Mouse (Mus musculus): ENCODE measurements around the gene Tnrc18.
"Not testable (repeated sequence)": the region's sequence is repeated elsewhere in the genome, so short reads cannot be mapped to it uniquely, and the experiment has no call there.

The Tnrc18 gene

DNA sequence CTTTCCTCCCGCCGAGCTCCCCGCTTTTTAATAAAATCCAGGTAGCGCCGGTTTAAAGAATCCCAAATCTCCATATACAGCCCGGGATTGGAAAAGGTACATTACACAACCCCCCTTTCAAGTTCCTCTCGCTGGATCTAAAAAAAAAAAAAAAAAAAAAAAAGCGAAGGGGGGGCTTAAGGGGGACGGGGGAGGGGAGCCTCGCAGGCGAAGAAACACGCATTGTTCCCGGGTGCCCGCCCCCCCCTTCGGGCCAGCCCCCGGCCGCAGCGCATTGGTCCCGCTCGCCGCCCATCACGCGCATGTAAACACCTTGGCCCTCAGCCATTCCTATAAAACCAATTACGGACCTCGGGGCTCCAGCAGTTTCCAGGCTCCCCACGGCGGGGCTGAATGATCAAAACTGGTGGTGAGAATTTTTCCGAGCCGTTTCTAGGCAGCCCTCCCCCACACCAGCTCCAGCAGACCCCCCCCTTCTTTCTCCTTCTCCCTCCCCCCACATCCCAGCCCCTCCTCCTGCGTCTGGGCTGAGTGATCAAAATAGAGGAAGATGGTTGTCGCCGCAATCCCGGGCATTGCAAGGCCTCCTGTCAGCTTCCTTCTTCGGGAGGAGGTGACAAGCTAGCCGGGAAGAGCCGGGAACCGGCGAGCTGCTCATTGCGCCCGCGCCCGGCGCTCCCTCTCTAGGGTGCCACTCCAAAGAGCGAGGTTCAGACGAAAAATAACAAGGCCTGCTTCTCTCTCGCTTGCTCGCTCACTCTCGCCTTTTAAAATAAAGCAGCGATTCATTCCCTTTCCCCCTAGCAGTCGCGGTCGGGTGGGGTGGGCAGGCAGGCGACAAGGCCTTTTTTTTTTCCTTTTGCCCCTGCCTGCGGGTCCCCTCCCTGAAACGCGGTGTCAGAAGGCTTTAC lies at the start of gene Tnrc18:
TSS of gene Tnrc18 (minus strand) at position 139 of the 911 bp plus-strand sequence.
- peak; percentile 99 for DNase-seq (ENCODE audit: low spot score)

DNA sequence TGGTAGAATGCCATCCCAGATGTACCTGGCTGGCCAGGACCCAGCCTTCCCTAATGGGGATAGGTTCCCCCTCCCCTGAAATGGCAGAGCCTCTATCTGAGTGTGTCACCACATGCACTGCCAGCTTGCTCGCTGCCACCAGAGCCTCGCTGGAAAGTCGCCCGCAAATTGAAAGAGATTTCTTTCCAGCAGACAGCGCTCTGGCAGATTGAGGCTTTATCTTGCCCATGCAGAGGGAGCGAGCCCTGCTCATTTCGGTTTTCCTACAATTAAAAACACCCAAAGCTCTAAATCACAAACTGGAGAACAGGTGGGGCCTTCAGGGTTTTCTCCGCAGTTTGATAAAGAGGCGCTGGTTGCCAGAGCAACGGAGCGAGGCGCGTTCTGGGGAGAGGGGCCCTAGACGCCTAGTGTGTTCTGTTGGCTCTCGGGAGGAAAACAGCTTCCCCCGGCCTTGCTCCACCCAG lies 40.3 kb upstream of the Tnrc18 start:
- no peak for DNase-seq (ENCODE audit: low spot score)

GRCm38 (mm10) chr5:142856408-142856807 lies 38.9 kb upstream of the Tnrc18 start:
- no peak for DNase-seq (ENCODE audit: low spot score)

DNA sequence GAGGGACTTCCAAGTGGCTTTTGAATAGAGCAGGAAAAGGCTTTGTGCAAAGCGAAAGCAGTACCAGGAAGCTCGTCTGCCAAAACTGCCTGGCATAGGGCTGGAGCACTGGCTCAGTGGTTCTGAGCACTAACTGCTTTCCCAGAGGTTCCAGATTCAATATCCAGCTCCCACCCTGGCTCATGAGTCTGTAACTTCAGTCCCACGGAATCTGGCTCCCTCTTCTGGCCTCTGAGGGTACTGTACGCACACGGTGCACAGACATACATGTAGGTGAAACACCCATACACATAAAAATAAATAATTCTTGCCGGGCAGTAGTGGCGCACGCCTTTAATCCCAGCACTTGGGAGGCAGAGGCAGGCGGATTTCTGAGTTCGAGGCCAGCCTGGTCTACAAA lies 37.4 kb upstream of the Tnrc18 start:
- peak; percentile 70 for DNase-seq (ENCODE audit: low spot score)

DNA sequence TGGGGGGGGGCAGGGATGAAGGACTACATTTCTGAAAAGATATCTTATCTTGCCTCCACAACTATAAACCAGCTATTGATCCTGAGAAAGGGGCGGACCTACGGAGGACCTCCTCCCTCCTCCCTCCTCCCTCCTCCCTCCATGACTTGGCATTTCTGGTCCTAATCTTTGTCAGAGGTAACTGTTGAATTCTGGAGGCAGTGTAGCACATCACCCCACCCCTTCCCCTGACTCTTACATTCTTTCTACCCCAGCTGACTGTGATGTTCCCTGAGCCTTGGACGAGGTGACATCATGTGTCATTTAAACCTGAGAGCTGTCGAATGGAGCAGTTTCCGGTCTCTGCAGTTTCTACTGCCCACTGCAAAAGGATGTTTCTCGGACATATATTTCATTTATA lies 36.1 kb upstream of the Tnrc18 start:
- no peak for DNase-seq (ENCODE audit: low spot score)

- no peak for DNase-seq (ENCODE audit: low spot score)
These were observed 34.2 kb upstream of the Tnrc18 start for GRCm38 (mm10) chr5:142851681-142852049.

GRCm38 (mm10) chr5:142850916-142851680 lies 33.6 kb upstream of the Tnrc18 start:
- no peak for DNase-seq (ENCODE audit: low spot score)

DNA sequence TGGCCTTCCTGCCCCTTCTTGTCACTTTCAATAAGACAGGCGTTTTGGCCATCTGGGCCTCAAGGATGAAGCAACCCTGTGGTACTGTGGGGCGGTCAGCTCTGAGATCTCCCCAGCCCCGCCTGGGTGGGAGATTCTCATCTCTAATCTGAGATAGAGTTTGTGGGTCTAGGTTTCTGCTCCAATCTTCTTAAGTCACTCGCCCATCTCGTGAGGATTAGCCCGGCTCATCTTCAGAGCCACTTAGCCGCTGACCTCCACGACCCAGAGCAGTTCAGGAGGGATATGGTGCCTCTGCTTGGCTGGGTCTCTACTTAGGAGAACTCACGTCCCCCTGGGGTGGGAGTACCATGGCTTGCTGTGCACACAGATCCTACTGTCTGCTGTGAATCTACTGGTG lies 33.0 kb upstream of the Tnrc18 start:
- DNase-seq (ENCODE audit: low spot score): no peak

GRCm38 (mm10) chr5:142848911-142849310 lies 31.4 kb upstream of the Tnrc18 start:
- DNase-seq (ENCODE audit: low spot score): no peak

GRCm38 (mm10) chr5:142848149-142848548 lies 30.7 kb upstream of the Tnrc18 start:
- no peak for DNase-seq (ENCODE audit: low spot score)

- DNase-seq (ENCODE audit: low spot score): peak; percentile 70
These were observed 27.0 kb upstream of the Tnrc18 start for GRCm38 (mm10) chr5:142844467-142844866.

GRCm38 (mm10) chr5:142842137-142842642 lies 24.7 kb upstream of the Tnrc18 start:
- DNase-seq (ENCODE audit: low spot score): peak; percentile 60

- no peak for DNase-seq (ENCODE audit: low spot score)
These were observed 24.1 kb upstream of the Tnrc18 start for GRCm38 (mm10) chr5:142841372-142842136.

DNA sequence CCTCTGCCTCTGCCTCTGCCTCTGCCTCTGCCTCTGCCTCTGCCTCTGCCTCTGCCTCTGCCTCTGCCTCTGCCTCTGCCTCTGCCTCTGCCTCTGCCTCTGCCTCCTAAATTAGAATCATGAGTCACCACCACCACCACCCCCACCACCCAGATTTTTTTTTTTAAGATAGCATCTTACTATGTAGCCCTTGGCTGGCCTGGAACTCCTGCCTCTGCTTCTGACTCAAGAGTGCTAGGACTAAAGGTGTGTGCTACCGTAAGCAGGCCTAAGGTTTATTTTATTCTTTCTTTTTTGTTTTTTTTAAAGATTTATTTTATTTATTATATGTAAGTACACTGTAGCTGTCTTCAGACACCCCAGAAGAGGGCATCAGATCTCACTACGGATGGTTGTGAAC lies 20.0 kb upstream of the Tnrc18 start:
- DNase-seq (ENCODE audit: low spot score): not testable (repeated sequence)

GRCm38 (mm10) chr5:142836891-142837290 lies 19.4 kb upstream of the Tnrc18 start:
- DNase-seq (ENCODE audit: low spot score): no peak

DNA sequence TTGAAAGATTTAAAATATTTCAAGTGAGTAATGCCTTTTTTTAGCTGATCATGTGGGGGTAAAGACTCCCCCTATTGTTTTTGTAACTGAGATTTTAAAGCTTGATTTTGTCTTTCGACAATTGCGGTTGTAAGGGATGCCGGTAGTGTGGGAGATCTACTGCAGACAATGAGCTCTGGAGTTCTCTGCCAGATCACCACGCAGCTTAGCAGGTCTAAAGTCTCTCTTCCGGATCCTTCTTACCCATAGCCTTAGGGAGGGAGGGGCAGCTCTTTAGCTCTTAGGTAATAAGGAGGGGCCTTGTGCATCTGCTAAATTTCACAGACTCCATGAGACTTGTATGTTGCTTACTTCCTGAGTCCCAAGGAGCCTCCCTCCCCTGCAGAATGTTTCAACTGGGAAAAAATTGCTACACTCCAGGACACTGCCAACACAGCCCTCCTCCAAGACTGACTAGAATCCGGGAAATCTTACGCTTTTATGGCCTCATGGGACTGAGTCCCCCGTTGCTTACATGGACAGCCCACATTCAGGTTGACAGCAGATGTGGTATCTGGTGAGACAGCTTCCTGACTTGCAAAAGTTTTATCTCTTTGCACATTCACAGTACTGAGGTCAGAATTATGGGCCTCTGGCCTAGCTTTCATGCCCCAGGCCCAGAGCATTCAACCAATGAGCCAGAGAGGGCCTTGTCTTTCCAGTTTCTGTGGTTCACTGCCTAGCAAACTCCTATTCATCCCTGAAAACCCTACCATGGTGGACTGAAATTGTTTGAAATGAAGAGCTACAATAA lies 16.4 kb upstream of the Tnrc18 start:
- no peak for DNase-seq (ENCODE audit: low spot score)

- DNase-seq (ENCODE audit: low spot score): no peak
These were observed 8.7 kb upstream of the Tnrc18 start for GRCm38 (mm10) chr5:142826131-142826530.

DNA sequence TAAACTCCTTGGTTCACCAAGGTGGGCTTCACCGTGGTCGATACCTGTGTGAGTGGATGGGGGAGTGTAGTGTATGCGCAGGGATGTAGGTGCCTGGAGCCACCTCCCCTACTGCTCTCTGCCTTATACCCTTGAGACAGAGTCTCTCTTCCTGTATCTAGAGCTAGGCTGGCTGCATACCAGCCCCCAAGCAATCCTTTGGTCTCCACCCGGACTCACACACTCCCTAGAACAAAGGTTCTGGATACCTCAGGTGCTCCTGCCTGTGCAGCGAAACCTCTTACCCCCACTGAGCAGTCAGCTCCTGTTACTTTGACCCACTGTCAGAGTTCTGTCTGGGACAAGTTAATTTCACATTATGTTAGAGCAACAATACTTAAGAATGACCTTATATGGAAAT lies 8.2 kb upstream of the Tnrc18 start:
- no peak for DNase-seq (ENCODE audit: low spot score)

GRCm38 (mm10) chr5:142824091-142824490 lies 6.6 kb upstream of the Tnrc18 start:
- DNase-seq (ENCODE audit: low spot score): no peak

GRCm38 (mm10) chr5:142823096-142824062 lies 5.9 kb upstream of the Tnrc18 start:
- DNase-seq (ENCODE audit: low spot score): peak; percentile 87
